Mouse (Mus musculus) CD4-positive helper T cell, adult 2 months (primary cell): Measurements from ENCODE around the gene Xpo5.

Experiments
- DNase-seq: peaks from one replicate; pipeline ENCODE4 v3.0.0-alpha.2; 2012; ENCODE audit warnings: low read depth, missing footprints, low spot score

Gene Xpo5

DNA sequence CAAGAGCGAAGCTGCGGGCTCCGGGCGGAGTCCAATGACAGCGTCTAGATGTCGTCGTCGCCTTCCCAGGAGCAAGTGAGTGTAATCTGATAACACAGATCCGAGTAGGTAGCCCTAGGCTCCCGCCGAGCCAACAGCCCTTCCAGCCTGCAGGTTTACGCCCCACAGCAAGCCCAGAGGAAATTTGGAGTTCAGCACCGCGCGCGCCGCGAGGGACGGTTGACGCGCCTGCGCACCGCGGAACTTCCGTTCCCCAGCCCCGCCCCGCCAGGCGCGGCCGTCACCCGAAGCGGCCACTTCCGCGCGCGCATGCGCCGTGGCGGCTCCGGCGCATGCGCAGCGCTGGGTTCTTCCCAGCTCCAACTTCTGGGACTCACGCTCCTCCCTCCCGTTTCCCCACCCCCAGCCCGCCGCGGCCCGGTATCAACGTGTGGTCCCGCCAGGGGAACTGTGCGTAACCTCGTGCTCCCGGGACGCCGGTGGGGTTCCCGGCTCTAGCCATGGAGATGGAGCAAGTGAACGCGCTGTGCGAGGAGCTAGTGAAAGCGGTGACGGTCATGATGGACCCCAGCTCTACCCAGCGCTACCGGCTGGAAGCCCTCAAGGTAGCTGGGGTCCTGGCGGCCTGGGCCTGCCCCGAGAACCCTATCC is at the start of gene Xpo5, which contains the start of gene Polh:
TSS of gene Xpo5 (plus strand) at position 362 of the 651 bp plus-strand sequence.
TSS of gene Polh (minus strand) at position 225 of the 651 bp plus-strand sequence.
- peak; percentile 97 for DNase-seq

DNA sequence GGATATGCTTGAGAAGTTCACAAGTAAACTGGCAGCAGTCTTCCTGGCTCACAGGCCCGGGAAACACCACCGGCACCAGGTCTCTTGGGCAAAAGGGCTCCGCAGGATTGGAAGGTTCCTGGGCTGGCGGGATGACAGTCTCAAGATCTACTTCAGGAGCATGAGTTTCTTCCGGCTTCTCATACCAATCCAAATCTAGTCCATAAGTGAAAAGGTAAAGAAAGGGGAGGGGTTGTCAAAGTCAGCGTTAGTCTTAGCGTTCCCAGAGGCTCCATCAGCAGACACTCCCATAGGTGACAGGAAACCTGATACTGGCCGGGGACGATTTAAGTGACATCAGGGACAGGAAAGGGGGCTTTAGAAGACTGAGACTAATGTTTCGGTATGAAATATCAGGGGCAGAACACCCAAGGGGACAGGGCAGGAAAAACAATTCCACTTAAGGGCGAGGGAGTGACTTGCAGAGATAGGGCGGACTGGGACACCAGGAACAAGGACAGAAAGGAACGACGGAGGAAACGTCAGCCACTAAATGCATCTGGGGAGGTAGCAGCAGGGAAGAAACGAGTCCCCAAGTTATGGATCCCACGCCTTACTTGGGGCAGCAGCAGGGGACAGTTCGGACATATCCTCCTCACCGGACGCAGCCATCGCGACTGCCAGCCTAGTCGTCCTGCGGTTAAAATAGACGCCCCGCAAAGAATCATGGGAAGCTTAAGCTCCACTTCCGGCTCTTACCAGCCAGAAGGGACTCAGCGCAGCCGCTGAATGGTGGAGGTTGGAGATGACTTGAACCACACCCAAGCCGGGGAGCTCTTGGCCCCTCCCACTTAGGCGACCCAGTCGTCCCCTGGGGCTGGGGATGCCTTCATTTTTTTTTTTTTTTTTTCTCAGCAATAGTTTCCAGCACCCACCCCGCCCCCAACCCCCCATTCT is 49.5 kb upstream of the Xpo5 start, which contains the start of gene Mad2l1bp:
TSS of gene Mad2l1bp (minus strand) at position 707 of the 936 bp plus-strand sequence.
- DNase-seq = peak; percentile 93

DNA sequence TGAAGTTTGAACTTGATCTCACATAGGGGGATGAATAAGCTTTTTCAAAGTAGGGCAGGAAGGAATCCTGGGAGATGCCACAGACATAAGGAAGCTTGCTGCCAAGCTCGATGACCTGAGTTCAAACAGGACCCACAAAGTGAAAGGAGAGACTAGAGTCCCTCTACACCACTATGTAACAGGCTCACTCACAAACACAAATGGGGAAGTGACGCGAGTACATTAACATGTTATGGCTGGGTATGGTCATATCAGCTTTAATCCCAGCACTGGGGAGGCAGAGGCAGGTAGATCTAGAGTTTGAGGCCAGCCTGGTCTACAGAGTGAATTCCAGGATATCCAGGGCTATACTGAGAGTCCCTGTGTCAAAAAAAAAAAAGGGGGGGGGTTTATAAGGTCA is 48.2 kb upstream of the Xpo5 start:
- no peak for DNase-seq

- no peak for DNase-seq
Measured at GRCm38 (mm10) chr17:46156680-46157079, 45.9 kb upstream of the Xpo5 start.

DNA sequence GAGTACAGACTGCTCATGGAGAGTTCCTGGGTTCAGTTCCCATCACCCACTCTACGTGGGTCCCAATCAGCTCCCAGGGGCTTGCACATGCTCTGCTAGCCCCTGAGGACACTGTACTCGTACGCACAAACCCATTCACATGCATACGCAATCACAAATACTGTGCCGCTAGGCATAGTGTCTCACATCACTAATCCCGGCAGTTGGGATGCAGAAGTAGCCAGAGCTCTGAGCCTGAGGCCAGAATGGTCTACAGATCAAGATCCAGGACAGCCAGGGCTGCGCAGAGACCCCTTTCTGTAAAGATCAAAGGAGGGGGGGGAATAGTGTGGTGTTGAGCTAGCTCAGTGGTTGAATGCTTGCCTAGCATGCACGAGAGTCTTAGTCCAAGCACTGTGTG is 45.5 kb upstream of the Xpo5 start:
- no peak for DNase-seq

- no peak for DNase-seq
Measured at GRCm38 (mm10) chr17:46159236-46159635, 43.3 kb upstream of the Xpo5 start.

DNA sequence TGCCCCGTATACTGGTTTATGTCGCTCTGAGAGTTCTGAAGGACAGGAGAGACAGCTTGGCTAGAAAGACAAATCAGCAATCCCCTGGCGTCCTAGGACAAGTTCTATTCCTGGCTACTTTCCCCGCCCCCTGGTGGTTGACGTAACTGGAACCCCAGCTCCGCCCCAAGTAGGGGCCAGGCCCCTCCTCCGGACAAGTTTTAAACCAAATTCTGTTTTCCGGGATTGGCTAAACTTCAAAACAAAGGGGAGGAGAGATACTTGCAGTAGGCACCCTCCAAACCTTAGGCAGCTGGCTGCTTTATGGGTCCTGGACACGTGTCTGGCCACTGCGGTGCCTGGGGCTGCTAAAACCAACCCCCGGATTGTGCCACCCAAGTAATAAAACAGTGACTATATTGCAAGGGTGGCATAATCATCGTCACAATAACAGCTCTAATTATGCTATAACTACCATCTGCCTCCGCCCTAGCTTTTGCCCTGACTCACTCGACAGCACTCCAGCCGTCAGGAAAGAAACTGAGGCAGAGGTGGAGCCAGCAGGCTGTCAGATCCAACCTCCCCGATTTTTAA is 42.4 kb upstream of the Xpo5 start:
- DNase-seq = peak; percentile 93

- DNase-seq = peak; percentile 99
Measured at GRCm38 (mm10) chr17:46160686-46161085, 41.9 kb upstream of the Xpo5 start, which contains the start of gene Gtpbp2. TSS of gene Gtpbp2 (plus strand) at chr17:46161032.

DNA sequence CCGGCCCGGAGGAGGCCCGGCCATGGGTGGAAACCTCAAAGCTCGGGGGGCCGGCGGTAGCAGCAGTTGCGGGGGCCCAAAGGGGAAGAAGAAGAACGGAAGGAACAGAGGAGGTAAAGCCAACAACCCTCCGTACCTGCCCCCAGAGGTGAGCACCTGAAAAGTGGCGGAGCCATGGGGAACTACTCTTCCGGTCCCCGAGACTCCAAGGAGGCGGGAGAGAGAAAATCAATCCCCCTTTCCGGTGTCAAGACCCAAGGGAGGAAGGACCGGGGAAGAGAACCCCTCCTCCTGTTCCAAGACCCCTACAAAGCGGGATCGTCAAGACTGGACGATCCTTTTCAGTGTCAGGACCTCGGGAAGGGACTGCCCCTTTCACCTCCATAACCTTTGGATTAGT is 41.4 kb upstream of the Xpo5 start:
- DNase-seq = no peak

GRCm38 (mm10) chr17:46161710-46162109 is 40.9 kb upstream of the Xpo5 start:
- DNase-seq = peak; percentile 28

GRCm38 (mm10) chr17:46162551-46162950 is 40.0 kb upstream of the Xpo5 start:
- no peak for DNase-seq

DNA sequence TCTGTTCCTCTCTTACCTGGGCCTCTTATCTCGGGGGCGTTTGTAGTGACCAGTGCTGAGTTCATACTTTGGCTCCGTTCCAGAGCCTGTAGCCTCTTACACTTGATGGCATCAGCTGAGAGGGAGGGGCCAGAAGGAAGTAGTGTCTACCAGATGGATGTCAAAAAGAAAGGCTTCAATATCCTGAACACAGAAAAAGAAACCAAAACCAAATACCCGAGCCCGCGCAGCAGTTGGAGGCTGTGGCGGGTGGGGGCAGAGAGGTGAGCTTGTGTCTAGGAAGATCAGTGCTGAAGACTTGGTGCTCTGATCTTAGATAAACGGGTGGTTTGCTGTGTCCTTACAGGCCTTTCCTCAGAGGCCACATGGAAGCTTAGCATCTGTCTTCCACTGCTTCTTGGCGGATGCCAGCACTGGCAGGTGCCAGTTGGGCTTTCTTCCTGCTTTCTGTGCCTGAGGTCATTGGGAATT is 39.6 kb upstream of the Xpo5 start:
- peak; percentile 92 for DNase-seq

DNA sequence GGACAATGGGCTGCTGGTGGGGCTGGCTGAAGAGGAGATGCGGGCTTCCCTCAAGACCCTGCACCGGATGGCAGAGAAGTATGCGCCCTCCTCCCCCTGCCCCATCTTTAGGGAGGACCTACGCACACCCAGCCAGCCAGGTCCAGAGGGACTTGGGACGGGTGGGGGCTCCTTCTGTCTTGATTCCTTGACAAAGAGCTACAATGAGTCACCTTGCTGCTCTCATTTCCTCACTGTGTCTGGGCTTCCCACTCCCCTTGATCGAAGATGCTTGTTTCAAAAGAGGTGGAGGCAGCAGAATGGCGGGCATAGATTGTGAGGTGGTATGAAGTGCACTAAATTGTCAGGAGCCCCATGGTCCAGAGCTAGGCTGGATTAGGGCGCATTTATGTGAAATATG is 38.3 kb upstream of the Xpo5 start:
- no peak for DNase-seq

- no peak for DNase-seq
Measured at GRCm38 (mm10) chr17:46164791-46165190, 37.8 kb upstream of the Xpo5 start.

- DNase-seq = no peak
Measured at GRCm38 (mm10) chr17:46165460-46165859, 37.1 kb upstream of the Xpo5 start.

- no peak for DNase-seq
Measured at GRCm38 (mm10) chr17:46166270-46166669, 36.3 kb upstream of the Xpo5 start.

- no peak for DNase-seq
Measured at GRCm38 (mm10) chr17:46167014-46167413, 35.6 kb upstream of the Xpo5 start.

DNA sequence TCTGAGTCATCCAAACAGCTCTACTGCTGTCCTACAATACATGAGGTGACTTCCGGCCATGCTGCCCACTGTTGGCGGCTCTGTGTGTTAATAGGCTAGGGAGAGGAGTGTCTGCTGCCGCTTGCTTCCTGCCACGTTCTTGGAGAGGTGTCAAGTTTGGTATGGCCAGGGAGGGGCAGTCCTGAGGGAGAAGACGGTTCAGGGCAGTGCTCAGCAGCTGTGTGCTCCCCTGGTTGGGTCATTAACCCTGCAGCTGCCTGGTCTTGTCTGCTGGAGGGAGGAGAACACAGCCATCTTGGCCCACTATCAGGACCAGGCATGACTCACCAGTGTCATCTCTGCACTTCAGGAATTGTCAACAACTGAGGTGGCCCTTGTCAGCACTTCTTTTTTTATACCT is 34.3 kb upstream of the Xpo5 start:
- DNase-seq = no peak

- DNase-seq = no peak
Measured at GRCm38 (mm10) chr17:46168768-46169167, 33.8 kb upstream of the Xpo5 start.

DNA sequence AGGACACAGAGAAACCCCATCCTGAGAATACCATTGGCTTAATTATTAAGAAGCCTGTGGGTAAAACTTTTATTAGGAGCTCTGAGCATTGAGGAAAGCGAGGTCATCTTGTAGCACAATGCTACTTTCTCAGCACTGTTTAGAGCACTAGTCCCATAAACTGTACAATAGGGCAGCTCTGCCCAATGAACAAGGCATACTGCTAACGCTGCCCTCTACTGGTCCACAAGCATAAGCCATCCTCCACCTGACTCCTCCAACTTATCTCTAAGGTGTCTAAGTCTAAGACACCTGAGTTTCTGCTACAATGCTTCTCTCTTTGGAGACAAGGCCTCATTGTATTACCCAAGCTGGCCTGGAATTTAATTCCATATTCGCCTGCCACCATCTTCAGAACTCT is 32.0 kb upstream of the Xpo5 start:
- peak; percentile 58 for DNase-seq

- DNase-seq = no peak
Measured at GRCm38 (mm10) chr17:46182273-46182672, 20.3 kb upstream of the Xpo5 start.

GRCm38 (mm10) chr17:46188829-46189228 is 13.8 kb upstream of the Xpo5 start:
- DNase-seq = no peak
